Comparison of ENCODE assay signal across 28 mouse cellular contexts in the genomic region with DNA sequence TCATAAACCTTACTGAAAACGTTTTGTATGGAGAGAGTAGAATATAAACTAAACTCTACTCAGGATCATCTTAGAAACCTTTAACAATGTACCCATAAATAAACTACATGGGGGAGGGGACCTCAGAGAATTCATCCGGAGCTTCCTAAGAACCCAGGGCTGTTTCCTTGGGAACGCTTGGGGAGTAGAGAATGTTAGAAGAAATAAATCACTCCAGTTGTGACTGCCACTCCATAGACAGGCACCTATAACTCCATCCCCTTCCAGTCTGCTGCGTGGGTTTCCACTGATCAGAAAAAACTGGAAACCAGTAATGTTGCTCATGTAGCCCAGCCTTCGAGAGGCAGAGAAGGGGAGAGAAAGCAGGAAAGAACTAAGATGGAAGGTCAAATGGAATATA.
A peak's percentile ranks its signal among the peaks of the same experiment; 100 is the strongest.
DNase-seq lines count a peak whose midpoint lies in the region; ATAC-seq lines count a peak whose summit lies in the region.
"Had no signal": no experiment of that assay in that cellular context is flagged by ENCODE, and none has a peak within 500 bp of the region (broad histone marks: within the 10 kb centered on the region; RNA-seq: fewer than 3 reads in every experiment).

No protein-coding gene starts in this region.

- peak; percentile 73 for ATAC-seq in kidney, embryonic 15.5 days (replicated peaks; ENCODE audit: low FRiP score)
- ATAC-seq in neural tube, embryonic 11.5 days (ENCODE audit: insufficient read depth, low FRiP score, low TSS enrichment): peak; percentile 75
- no peak for ATAC-seq in neural tube, embryonic 15.5 days (ENCODE audit: low FRiP score)
- ATAC-seq: forebrain, embryonic 16.5 days; hindbrain, embryonic 16.5 days had no signal

- H3K4me3 ChIP-seq in kidney, embryonic 15.5 days (replicated peaks): no peak overlapping the region
- H3K4me3 ChIP-seq in neural tube, embryonic 11.5 days (ENCODE audit: low read depth, low read length): no peak overlapping the region
- H3K4me3 ChIP-seq in neural tube, embryonic 15.5 days (replicated peaks): no peak overlapping the region
- H3K4me3 ChIP-seq: embryonic facial prominence, embryonic 10.5 days; embryonic facial prominence, embryonic 13.5 days; erythroblast, embryonic 14.5 days; forebrain, embryonic 12.5 days; heart, adult 2 months; heart, embryonic 10.5 days; heart, embryonic 13.5 days; hindbrain, embryonic 12.5 days had no signal

- 0 out of 2 replicates have a peak, but pooled peaks cover 5% of the 10 kb centered on the region for H3K4me1 ChIP-seq in kidney, embryonic 15.5 days
- no peaks in the 10 kb centered on the region for H3K4me1 ChIP-seq in neural tube, embryonic 11.5 days (ENCODE audit: control insufficient read depth, insufficient read depth, low read length)
- no peaks in the 10 kb centered on the region for H3K4me1 ChIP-seq in neural tube, embryonic 15.5 days
- H3K4me1 ChIP-seq: forebrain, embryonic 12.5 days; heart, embryonic 10.5 days; heart, embryonic 13.5 days; hindbrain, embryonic 12.5 days had no signal

- H3K27me3 ChIP-seq in kidney, embryonic 15.5 days: no peaks in the 10 kb centered on the region
- no peaks in the 10 kb centered on the region for H3K27me3 ChIP-seq in neural tube, embryonic 11.5 days (ENCODE audit: control insufficient read depth, insufficient read depth, low read length)
- no peaks in the 10 kb centered on the region for H3K27me3 ChIP-seq in neural tube, embryonic 15.5 days (replicated peaks)
- H3K27me3 ChIP-seq: embryonic facial prominence, embryonic 13.5 days; forebrain, embryonic 12.5 days; heart, embryonic 13.5 days; hindbrain, embryonic 12.5 days had no signal

- no peak overlapping the region for H3K27ac ChIP-seq in kidney, embryonic 15.5 days
- no peak overlapping the region for H3K27ac ChIP-seq in neural tube, embryonic 11.5 days (ENCODE audit: low read depth, low read length)
- no peak overlapping the region for H3K27ac ChIP-seq in neural tube, embryonic 15.5 days (replicated peaks)
- H3K27ac ChIP-seq: embryonic facial prominence, embryonic 10.5 days; embryonic facial prominence, embryonic 13.5 days; forebrain, embryonic 12.5 days; heart, adult 2 months; heart, embryonic 10.5 days; heart, embryonic 13.5 days; hindbrain, embryonic 12.5 days had no signal

- H3K36me3 ChIP-seq in kidney, embryonic 15.5 days: no peaks in the 10 kb centered on the region
- no peaks in the 10 kb centered on the region for H3K36me3 ChIP-seq in neural tube, embryonic 11.5 days (ENCODE audit: control insufficient read depth, insufficient read depth, low read length)
- no peaks in the 10 kb centered on the region for H3K36me3 ChIP-seq in neural tube, embryonic 15.5 days
- H3K36me3 ChIP-seq: embryonic facial prominence, embryonic 10.5 days; embryonic facial prominence, embryonic 13.5 days; forebrain, embryonic 12.5 days; heart, embryonic 10.5 days; heart, embryonic 13.5 days; hindbrain, embryonic 12.5 days had no signal

- no peak overlapping the region for H3K9ac ChIP-seq in kidney, embryonic 15.5 days
- H3K9ac ChIP-seq in neural tube, embryonic 11.5 days (ENCODE audit: low read length): no peak overlapping the region
- H3K9ac ChIP-seq in neural tube, embryonic 15.5 days (replicated peaks): no peak overlapping the region
- H3K9ac ChIP-seq: embryonic facial prominence, embryonic 13.5 days; forebrain, embryonic 12.5 days; heart, embryonic 13.5 days; hindbrain, embryonic 12.5 days had no signal

- WGBS in kidney, embryonic 15.5 days: 25% methylated on average over 5 of the region's 5 CpGs
- WGBS in neural tube, embryonic 11.5 days: 31% methylated on average over 5 of the region's 5 CpGs
- 11% methylated on average over 5 of the region's 5 CpGs for WGBS in neural tube, embryonic 15.5 days

- H3K9me3 ChIP-seq in kidney, embryonic 15.5 days (replicated peaks): no peaks in the 10 kb centered on the region
- H3K9me3 ChIP-seq in neural tube, embryonic 11.5 days (ENCODE audit: control insufficient read depth, low read length): no peaks in the 10 kb centered on the region
- H3K9me3 ChIP-seq in neural tube, embryonic 15.5 days (replicated peaks): no peaks in the 10 kb centered on the region
- H3K9me3 ChIP-seq: embryonic facial prominence, embryonic 10.5 days; embryonic facial prominence, embryonic 13.5 days; forebrain, embryonic 12.5 days; heart, embryonic 10.5 days; heart, embryonic 13.5 days; hindbrain, embryonic 12.5 days had no signal

- H3K4me2 ChIP-seq in kidney, embryonic 15.5 days: no peak overlapping the region
- H3K4me2 ChIP-seq in neural tube, embryonic 11.5 days (ENCODE audit: low read depth): no peak overlapping the region
- H3K4me2 ChIP-seq in neural tube, embryonic 15.5 days: no peak overlapping the region
- H3K4me2 ChIP-seq: embryonic facial prominence, embryonic 13.5 days; forebrain, embryonic 12.5 days; heart, embryonic 13.5 days; hindbrain, embryonic 12.5 days had no signal

- DNase-seq in embryo, embryonic 10.5 days (ENCODE audit: low spot score): peak; percentile 34
- no peak for DNase-seq in embryo, embryonic 10 days (ENCODE audit: low spot score)
- DNase-seq in kidney, adult 9 months: no peak
- DNase-seq in neural tube, embryonic 11.5 days (ENCODE audit: low spot score): peak; percentile 28
- peak; percentile 34 for DNase-seq in mesoderm, embryonic 11.5 days (ENCODE audit: low read depth, low spot score)
- DNase-seq in thymus, postnatal 10 days (ENCODE audit: low spot score in 2 of 2): no peak
- DNase-seq: adrenal gland, postnatal 10 days; adrenal gland, postnatal 36 days; cerebellum, adult 11 months; cerebellum, adult 2 months; cerebellum, adult 9-11 months; cerebellum, postnatal 25 days; gastrocnemius, postnatal 10 days; gastrocnemius, postnatal 36 days; heart, adult 2 months; heart, postnatal 14 days; heart, postnatal 4 days had no signal

Comparison
In these comparisons a context has a peak if more than half of its experiments do, and no peak if none do; other contexts are left out.
1. DNase-seq: peak in embryo, embryonic 10.5 days (single experiment), neural tube, embryonic 11.5 days (single experiment) and mesoderm, embryonic 11.5 days (single experiment); none in embryo, embryonic 10 days (single experiment), kidney, adult 9 months (single experiment) and thymus, postnatal 10 days (0 of 2).